Mouse (Mus musculus) stomach, postnatal 0 days (tissue): ENCODE results near the gene Gm5426.

ENCODE experiments used
- CTCF ChIP-seq: IDR thresholded peaks from 2 replicates; pipeline ENCODE4 v1.5.1; 2016; ENCODE audit warnings: antibody characterized with exemption, low read depth, mild to moderate bottlenecking, moderate library complexity
- EP300 ChIP-seq: optimal IDR thresholded peaks from 2 replicates; pipeline ENCODE3; 2016; ENCODE audit warnings: antibody characterized with exemption

DNA sequence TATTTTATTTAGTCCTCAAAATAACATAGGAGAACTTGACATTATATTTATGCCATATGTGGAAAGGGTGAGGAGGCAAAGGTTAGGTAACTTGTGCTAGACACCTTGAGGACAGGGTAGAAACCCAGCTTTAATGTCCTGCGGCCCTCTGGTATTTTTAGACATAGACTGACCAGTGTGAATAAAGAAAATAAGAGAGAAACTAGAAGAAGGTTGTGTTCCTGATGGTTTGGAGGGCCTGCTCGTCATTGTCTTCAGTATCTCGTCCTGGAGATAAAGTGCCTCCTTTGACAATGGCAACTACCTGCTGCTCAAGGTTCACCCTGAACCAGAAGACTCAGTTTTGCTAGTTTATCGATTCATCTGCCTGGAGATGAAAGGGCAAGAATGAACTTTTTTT is 32.6 kb downstream of the Gm5426 start:
- TF ChIP-seq CTCF (no peak), EP300 (no peak)
